Mouse (Mus musculus) MEL (cell line): Measurements from ENCODE around the gene Enc1.

Source experiments
- GATA1 ChIP-seq: IDR thresholded peaks from 2 replicates; pipeline ENCODE4 v1.6.1; 2011; ENCODE audit warnings: low read depth, low read length, improper control_type of control experiment
- KAT2A ChIP-seq: conservative IDR thresholded peaks from 2 replicates; pipeline ENCODE4 v1.6.1; 2012; ENCODE audit warnings: low read depth, low read length, improper control_type of control experiment, inconsistent platforms
- POLR2AphosphoS2 ChIP-seq: IDR thresholded peaks from 2 replicates; pipeline ENCODE4 v1.6.1; 2011; ENCODE audit warnings: low read length, improper control_type of control experiment

GRCm38 (mm10) chr13:97230101-97230500 is 10.8 kb upstream of the Enc1 start:
- no peak for TF ChIP-seq GATA1
- no peak for TF ChIP-seq POLR2AphosphoS2
- TF ChIP-seq KAT2A, result no peak
